Mouse (Mus musculus): ENCODE data around the gene Mup11. TPM values are rescaled to one million over a fixed set of nuclear protein-coding genes. Genes with fewer than 3 reads are reported as not detected.
"Not testable (repeated sequence)": the region's sequence is repeated elsewhere in the genome, so short reads cannot be mapped to it uniquely, and the experiment has no call there.

The Mup11 gene
- not detected in 2 replicates for polyA plus RNA-seq (2015; fragmentation: Nextera tagmentation; extraction: Ambion mirVana)

DNA sequence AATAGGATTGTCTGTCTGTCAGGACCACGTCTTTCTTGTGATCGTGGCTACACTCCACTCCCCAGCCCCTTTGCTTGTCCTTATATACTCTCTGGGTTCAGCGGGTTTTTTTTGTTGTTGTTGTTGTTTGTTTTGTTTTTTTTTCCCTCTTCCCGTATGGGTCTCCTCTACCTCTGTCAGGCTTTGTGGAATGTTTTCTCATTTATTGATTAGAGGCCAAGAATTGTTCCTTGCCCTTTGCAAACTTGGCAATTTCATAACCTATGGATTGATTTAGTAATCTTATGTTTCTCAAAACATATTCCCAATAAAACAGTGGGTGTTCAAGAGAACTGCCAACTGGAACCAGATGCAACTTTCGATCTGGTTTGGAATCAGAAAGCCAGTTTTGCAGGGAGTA, at the start of gene Mup11:
Mup11 (minus strand) TSS at position 101 of the 400 bp plus-strand sequence.
- not testable (repeated sequence) for ATAC-seq

More for the DNA sequence above, at the start of gene Mup11:
- H3K9me3 ChIP-seq (replicated peaks; ENCODE audit: control insufficient read depth, low read length, poor library complexity, severe bottlenecking); H3K4me1 ChIP-seq (ENCODE audit: control insufficient read depth, insufficient read depth, low read length); H3K4me2 ChIP-seq (ENCODE audit: low read length); H3K27me3 ChIP-seq (ENCODE audit: control insufficient read depth, insufficient read depth, low read depth, low read length); H3K36me3 ChIP-seq (ENCODE audit: control insufficient read depth, insufficient read depth, low read length); H3K9ac ChIP-seq (ENCODE audit: low read depth, low read length); H3K4me3 ChIP-seq (ENCODE audit: low read depth, low read length); H3K27ac ChIP-seq (ENCODE audit: low read length): not testable (repeated sequence)
- 81% methylated on average over 3 of the region's 5 CpGs for WGBS

Other genes starting within 250 kb of the Mup11 start
- not detected in 2 replicates for gene Mup9, start 240.5 kb downstream of the Mup11 start, polyA plus RNA-seq (2015; fragmentation: Nextera tagmentation; extraction: Ambion mirVana)
- gene Mup1, start 160.5 kb downstream of the Mup11 start, polyA plus RNA-seq (2015; fragmentation: Nextera tagmentation; extraction: Ambion mirVana), result not detected in 2 replicates
- not detected in 2 replicates for gene Mup10, start 80.2 kb downstream of the Mup11 start, polyA plus RNA-seq (2015; fragmentation: Nextera tagmentation; extraction: Ambion mirVana)
- not detected in 2 replicates for gene Mup12, start 78.9 kb upstream of the Mup11 start, polyA plus RNA-seq (2015; fragmentation: Nextera tagmentation; extraction: Ambion mirVana)
- gene Mup22, start 159.1 kb upstream of the Mup11 start, polyA plus RNA-seq (2015; fragmentation: Nextera tagmentation; extraction: Ambion mirVana), result not detected in 2 replicates

Data from midbrain, embryonic 16.5 days (tissue).